Mouse (Mus musculus) gastrocnemius, adult 18-20 months (tissue): Measurements from ENCODE around the gene Piwil1. TPM values are rescaled to one million over a fixed set of nuclear protein-coding genes. Genes with fewer than 3 reads are reported as not detected.

ENCODE experiments used
- total RNA-seq, 2 experiments: library from RNA; stranded (reverse); gene quantifications; 2 replicates each; pipeline ENCODE4 v1.2.3; 2021

The Piwil1 gene
- total RNA-seq, 2 experiments from 2014 or later, result 0.05 TPM; not detected in 1

Other genes with a start within 250 kb of the Piwil1 start
- 1 to 10 TPM in 1 of 2 experiments, under 1 TPM in 1; 0.95 to 1.2 TPM for gene Fzd10, start 101.7 kb upstream of the Piwil1 start, total RNA-seq